In the genomic region with DNA sequence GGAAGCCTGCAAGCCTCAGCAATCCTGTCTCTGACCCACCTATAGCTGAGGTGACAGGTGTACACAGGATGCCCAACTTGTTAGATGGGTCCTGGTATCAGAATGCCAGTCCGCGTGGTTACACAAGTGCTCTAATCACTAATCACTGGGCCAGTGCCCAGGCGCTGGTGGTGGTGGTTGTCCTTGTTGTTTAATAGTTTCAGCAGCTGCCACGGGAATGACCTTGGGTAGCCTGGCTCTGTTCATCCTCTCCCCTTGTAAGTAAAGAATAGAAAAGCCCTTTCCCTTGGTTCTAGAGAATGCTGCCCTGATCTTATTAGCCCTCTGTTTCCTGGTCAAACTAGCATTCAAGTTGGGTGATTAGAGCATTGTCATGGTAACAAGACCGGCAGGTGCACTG, we compare ENCODE assay signal across 17 mouse cellular contexts. TPM values are rescaled to one million over a fixed set of nuclear protein-coding genes. Genes with fewer than 3 reads are reported as not detected.
A peak's percentile ranks its signal among the peaks of the same experiment; 100 is the strongest.
DNase-seq lines count a peak whose midpoint lies in the region; ATAC-seq lines count a peak whose summit lies in the region.
"Had no signal": no experiment of that assay in that cellular context is flagged by ENCODE, and none has a peak within 500 bp of the region (broad histone marks: within the 10 kb centered on the region; RNA-seq: fewer than 3 reads in every experiment).

No protein-coding gene starts in this region.

- 72% methylated on average over 5 of the region's 5 CpGs for WGBS in kidney, embryonic 15.5 days
- 61% methylated on average over 5 of the region's 5 CpGs for WGBS in kidney, embryonic 14.5 days
- WGBS in intestine, embryonic 15.5 days: 63% methylated on average over 5 of the region's 5 CpGs
- WGBS in limb, embryonic 10.5 days: 73% methylated on average over 5 of the region's 5 CpGs

- H3K4me2 ChIP-seq in kidney, embryonic 15.5 days: no peak overlapping the region
- H3K4me2 ChIP-seq in kidney, embryonic 14.5 days (replicated peaks; ENCODE audit: low read depth, low read length): no peak overlapping the region
- H3K4me2 ChIP-seq in intestine, embryonic 15.5 days (replicated peaks): no peak overlapping the region
- H3K4me2 ChIP-seq: midbrain, embryonic 15.5 days; neural tube, embryonic 12.5 days had no signal

- peaks cover 91% of the 10 kb centered on the region for H3K36me3 ChIP-seq in kidney, embryonic 15.5 days
- peaks cover 37% of the 10 kb centered on the region for H3K36me3 ChIP-seq in kidney, embryonic 14.5 days (ENCODE audit: control insufficient read depth, insufficient read depth, low read length)
- H3K36me3 ChIP-seq in intestine, embryonic 15.5 days: peaks cover 23% of the 10 kb centered on the region
- peaks cover 62% of the 10 kb centered on the region for H3K36me3 ChIP-seq in limb, embryonic 10.5 days

- no peak overlapping the region for H3K27ac ChIP-seq in kidney, embryonic 15.5 days
- no peak overlapping the region for H3K27ac ChIP-seq in kidney, embryonic 14.5 days (ENCODE audit: low read depth, low read length)
- H3K27ac ChIP-seq in intestine, embryonic 15.5 days: no peak overlapping the region
- H3K27ac ChIP-seq in limb, embryonic 10.5 days: no peak overlapping the region
- H3K27ac ChIP-seq: embryonic facial prominence, embryonic 10.5 days; macrophage; midbrain, embryonic 15.5 days; neural tube, embryonic 12.5 days had no signal

- H3K4me3 ChIP-seq in kidney, embryonic 15.5 days (replicated peaks): no peak overlapping the region
- H3K4me3 ChIP-seq in kidney, embryonic 14.5 days (ENCODE audit: low read length): no peak overlapping the region; the same call in 1 of the 2 replicates
- H3K4me3 ChIP-seq in intestine, embryonic 15.5 days (replicated peaks): no peak overlapping the region
- H3K4me3 ChIP-seq in limb, embryonic 10.5 days: no peak overlapping the region
- H3K4me3 ChIP-seq: embryonic facial prominence, embryonic 10.5 days; midbrain, embryonic 15.5 days; neural tube, embryonic 12.5 days had no signal

- peaks cover 11% of the 10 kb centered on the region; the same call in 1 of the 2 replicates for H3K4me1 ChIP-seq in kidney, embryonic 15.5 days
- peaks cover under 1% of the 10 kb centered on the region; the same call in 1 of the 2 replicates for H3K4me1 ChIP-seq in kidney, embryonic 14.5 days (ENCODE audit: control insufficient read depth, insufficient read depth, low read length)
- no peaks in the 10 kb centered on the region for H3K4me1 ChIP-seq in intestine, embryonic 15.5 days (replicated peaks)
- H3K4me1 ChIP-seq in limb, embryonic 10.5 days: peaks cover 7% of the 10 kb centered on the region
- H3K4me1 ChIP-seq: embryonic facial prominence, embryonic 10.5 days; midbrain, embryonic 15.5 days; neural tube, embryonic 12.5 days had no signal

- ATAC-seq in kidney, embryonic 15.5 days (replicated peaks; ENCODE audit: low FRiP score): no peak
- ATAC-seq in kidney, embryonic 14.5 days (ENCODE audit: low FRiP score, low TSS enrichment): no peak
- ATAC-seq in intestine, embryonic 15.5 days: 0 out of 2 replicates have a peak, but pooled peaks have one; percentile 21
- ATAC-seq: CD4-positive, CD25-positive, alpha-beta regulatory T cell, adult 4 months; midbrain, embryonic 15.5 days had no signal

- peak; percentile 63 for DNase-seq in adrenal gland, postnatal 14 days
- DNase-seq in heart, adult 9 months (ENCODE audit: low spot score in 2 of 2): peak; percentile 49 to 70
- no peak for DNase-seq in limb, embryonic 10.5 days (ENCODE audit: low spot score)
- no peak for DNase-seq in retina, embryonic 14.5 days (ENCODE audit: low spot score)
- DNase-seq: cerebellum, adult 9-11 months; lung, adult 2 months had no signal

- no peaks in the 10 kb centered on the region for H3K27me3 ChIP-seq in kidney, embryonic 15.5 days
- H3K27me3 ChIP-seq in kidney, embryonic 14.5 days (ENCODE audit: control insufficient read depth, insufficient read depth, low read length): no peaks in the 10 kb centered on the region
- no peaks in the 10 kb centered on the region for H3K27me3 ChIP-seq in intestine, embryonic 15.5 days (replicated peaks)
- H3K27me3 ChIP-seq in limb, embryonic 10.5 days (ENCODE audit: low read depth, poor library complexity, severe bottlenecking): no peaks in the 10 kb centered on the region
- H3K27me3 ChIP-seq: midbrain, embryonic 15.5 days; neural tube, embryonic 12.5 days had no signal

- no peaks in the 10 kb centered on the region for H3K9me3 ChIP-seq in kidney, embryonic 15.5 days (replicated peaks)
- no peaks in the 10 kb centered on the region for H3K9me3 ChIP-seq in kidney, embryonic 14.5 days (ENCODE audit: control insufficient read depth, low read length)
- H3K9me3 ChIP-seq in intestine, embryonic 15.5 days: no peaks in the 10 kb centered on the region
- no peaks in the 10 kb centered on the region for H3K9me3 ChIP-seq in limb, embryonic 10.5 days (replicated peaks)
- H3K9me3 ChIP-seq: embryonic facial prominence, embryonic 10.5 days; midbrain, embryonic 15.5 days; neural tube, embryonic 12.5 days had no signal

- 0 out of 2 replicates have a peak overlapping the region, but pooled peaks have one; percentile 23 for H3K9ac ChIP-seq in kidney, embryonic 15.5 days
- no peak overlapping the region for H3K9ac ChIP-seq in kidney, embryonic 14.5 days (ENCODE audit: low read depth, low read length)
- H3K9ac ChIP-seq in intestine, embryonic 15.5 days: no peak overlapping the region
- H3K9ac ChIP-seq: midbrain, embryonic 15.5 days; neural tube, embryonic 12.5 days had no signal

RNA-seq across cellular contexts. Expression of gene Usb1, which starts 9.6 kb away (rescaled TPM):
- polyA plus RNA-seq in kidney, embryonic 15.5 days (2015; fragmentation: Nextera tagmentation; extraction: Ambion mirVana): 47.0 and 49.0 TPM in 2 replicates
- polyA plus RNA-seq in kidney, embryonic 14.5 days (2014; fragmentation: Nextera tagmentation; extraction: Ambion mirVana): 43.4 and 50.9 TPM in 2 replicates
- 17.4 and 25.0 TPM in 2 replicates for total RNA-seq in adrenal gland, postnatal 14 days (2021)
- 40.1 and 41.2 TPM in 2 replicates for polyA plus RNA-seq in intestine, embryonic 15.5 days (2015; fragmentation: Nextera tagmentation; extraction: Ambion mirVana)
- polyA plus RNA-seq in limb, embryonic 10.5 days (2016; fragmentation: Nextera tagmentation; extraction: Ambion mirVana): 42.0 and 45.2 TPM in 2 replicates

RNA-seq across cellular contexts. Expression of gene Zfp319, which starts 10.0 kb away (rescaled TPM):
- 8.6 and 9.6 TPM in 2 replicates for polyA plus RNA-seq in kidney, embryonic 15.5 days (2015; fragmentation: Nextera tagmentation; extraction: Ambion mirVana)
- 6.6 and 8.7 TPM in 2 replicates for polyA plus RNA-seq in kidney, embryonic 14.5 days (2014; fragmentation: Nextera tagmentation; extraction: Ambion mirVana)
- 10.6 and 11.6 TPM in 2 replicates for total RNA-seq in adrenal gland, postnatal 14 days (2021)
- polyA plus RNA-seq in intestine, embryonic 15.5 days (2015; fragmentation: Nextera tagmentation; extraction: Ambion mirVana): 5.7 and 5.9 TPM in 2 replicates
- polyA plus RNA-seq in limb, embryonic 10.5 days (2016; fragmentation: Nextera tagmentation; extraction: Ambion mirVana): 10.3 and 11.5 TPM in 2 replicates

RNA-seq across cellular contexts. Expression of gene Mmp15, which starts 10.3 kb away (rescaled TPM):
- polyA plus RNA-seq in kidney, embryonic 15.5 days (2015; fragmentation: Nextera tagmentation; extraction: Ambion mirVana): 10.0 and 12.3 TPM in 2 replicates
- polyA plus RNA-seq in kidney, embryonic 14.5 days (2014; fragmentation: Nextera tagmentation; extraction: Ambion mirVana): 10.9 and 16.1 TPM in 2 replicates
- 21.3 and 21.8 TPM in 2 replicates for total RNA-seq in adrenal gland, postnatal 14 days (2021)
- polyA plus RNA-seq in intestine, embryonic 15.5 days (2015; fragmentation: Nextera tagmentation; extraction: Ambion mirVana): 13.8 and 14.8 TPM in 2 replicates
- polyA plus RNA-seq in limb, embryonic 10.5 days (2016; fragmentation: Nextera tagmentation; extraction: Ambion mirVana): 9.5 and 10.3 TPM in 2 replicates

RNA-seq across cellular contexts. Expression of gene Tepp, which starts 31.4 kb away (rescaled TPM):
- 0.33 TPM in 1 of 2 replicates, not detected in the other for polyA plus RNA-seq in kidney, embryonic 15.5 days (2015; fragmentation: Nextera tagmentation; extraction: Ambion mirVana)
- 0.43 TPM in 1 of 2 replicates, not detected in the other for polyA plus RNA-seq in kidney, embryonic 14.5 days (2014; fragmentation: Nextera tagmentation; extraction: Ambion mirVana)
- total RNA-seq in adrenal gland, postnatal 14 days (2021): not detected in 2 replicates
- polyA plus RNA-seq in intestine, embryonic 15.5 days (2015; fragmentation: Nextera tagmentation; extraction: Ambion mirVana): 0.37 TPM in 1 of 2 replicates, not detected in the other
- not detected in 2 replicates for polyA plus RNA-seq in limb, embryonic 10.5 days (2016; fragmentation: Nextera tagmentation; extraction: Ambion mirVana)
- total RNA-seq: granulocyte monocyte progenitor cell, adult 5-6 weeks; layer of hippocampus, adult 8-10 months; left cerebral cortex, adult 8-10 months had no signal
- polyA plus RNA-seq: CD4-positive, CD25-positive, alpha-beta regulatory T cell, adult 4 months; embryonic facial prominence, embryonic 10.5 days; macrophage; neural tube, embryonic 12.5 days had no signal

RNA-seq across cellular contexts. Expression of gene Cngb1, which starts 35.3 kb away (rescaled TPM):
- polyA plus RNA-seq in kidney, embryonic 15.5 days (2015; fragmentation: Nextera tagmentation; extraction: Ambion mirVana): 0.44 and 0.81 TPM in 2 replicates
- 0.60 and 1.2 TPM in 2 replicates for polyA plus RNA-seq in kidney, embryonic 14.5 days (2014; fragmentation: Nextera tagmentation; extraction: Ambion mirVana)
- total RNA-seq in adrenal gland, postnatal 14 days (2021): 1.0 and 2.0 TPM in 2 replicates
- 0.73 and 0.94 TPM in 2 replicates for polyA plus RNA-seq in intestine, embryonic 15.5 days (2015; fragmentation: Nextera tagmentation; extraction: Ambion mirVana)
- polyA plus RNA-seq in limb, embryonic 10.5 days (2016; fragmentation: Nextera tagmentation; extraction: Ambion mirVana): 0.04 TPM in 1 of 2 replicates, not detected in the other
- polyA plus RNA-seq: embryonic facial prominence, embryonic 10.5 days had no signal

Comparison
In these comparisons a context has a peak if more than half of its experiments do, and no peak if none do; other contexts are left out.
1. DNase-seq: peak in adrenal gland, postnatal 14 days (single experiment) and heart, adult 9 months (2 of 2); none in limb, embryonic 10.5 days (single experiment) and retina, embryonic 14.5 days (single experiment).